Mouse (Mus musculus): Measurements from ENCODE around the gene Cd82.

GRCm38 (mm10) chr2:93445237-93445651, 17.7 kb downstream of the Cd82 start:
- TF ChIP-seq CTCF (IDR thresholded peaks at IDR 0.05; ENCODE audit: borderline replicate concordance, extremely low read depth, insufficient read depth, insufficient read length) (no peak), POLR2A (IDR thresholded peaks at IDR 0.05; ENCODE audit: borderline replicate concordance, extremely low read depth, insufficient read depth, insufficient read length, poor library complexity, severe bottlenecking) (no peak)

Data from brain, embryonic 14.5 days (tissue).